Mouse (Mus musculus) testis, adult 2 months (tissue): ENCODE results near the gene Atf4.

Experiments
- CTCF ChIP-seq: fragments of 200-500 bp; IDR thresholded peaks from 2 replicates; pipeline ENCODE4 v1.5.1; 2012; ENCODE audit warnings: low read depth, mild to moderate bottlenecking, inconsistent platforms, low read length, moderate library complexity; ENCODE audit not compliant: control insufficient read depth, insufficient read depth, insufficient replicate concordance
- POLR2A ChIP-seq: fragments of 200-500 bp; IDR thresholded peaks from 2 replicates; pipeline ENCODE4 v1.6.1; 2012; ENCODE audit warnings: low read depth, mild to moderate bottlenecking, inconsistent platforms, low read length, moderate library complexity; ENCODE audit not compliant: control insufficient read depth

GRCm38 (mm10) chr15:80233053-80233452 is 21.9 kb upstream of the Atf4 start:
- TF ChIP-seq POLR2A (no peak), CTCF (no peak)
